Mouse (Mus musculus): ENCODE results near the gene Ccm2. TPM values are rescaled to one million over a fixed set of nuclear protein-coding genes. Genes with fewer than 3 reads are reported as not detected.

Ccm2 gene
- polyA plus RNA-seq, 1 experiment = 92.5 TPM

DNA sequence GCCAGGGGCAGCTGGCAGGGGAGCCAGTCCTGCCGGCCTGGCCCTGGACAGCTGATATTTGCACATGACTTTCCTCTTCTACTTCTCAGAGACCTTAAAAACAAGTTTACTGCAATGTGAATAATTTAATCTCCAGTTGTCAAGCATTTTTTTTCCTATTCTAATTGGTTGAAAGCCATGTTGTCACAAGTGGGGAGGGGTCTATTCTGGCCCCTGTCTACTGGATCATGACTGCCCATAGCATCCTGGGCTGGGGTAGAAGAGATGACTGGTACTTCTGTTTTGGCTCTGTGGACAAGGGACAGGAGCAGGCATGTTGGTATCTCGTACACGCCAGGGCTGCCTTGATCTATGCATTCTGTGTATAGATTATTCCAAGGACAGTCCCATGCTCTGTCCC, 49.9 kb downstream of the Ccm2 start:
- no peak for DNase-seq
- WGBS = 64% methylated on average over 3 of the region's 3 CpGs
- H3K4me1 ChIP-seq (ENCODE audit: control insufficient read depth, insufficient read depth, low read length) = peaks cover 26% of the 10 kb centered on the region
- no peaks in the 10 kb centered on the region for H3K27me3 ChIP-seq (ENCODE audit: control insufficient read depth, insufficient read depth, low read length)
- no peak overlapping the region for H3K27ac ChIP-seq (ENCODE audit: insufficient read depth, low read length)
- TF ChIP-seq POLR2A (IDR thresholded peaks at IDR 0.05; ENCODE audit: borderline replicate concordance, insufficient read depth, low read length) = no peak
- no peak for TF ChIP-seq CTCF (IDR thresholded peaks at IDR 0.05; ENCODE audit: borderline replicate concordance, insufficient read depth, low read depth, low read length)
- H3K4me3 ChIP-seq (replicated peaks; ENCODE audit: insufficient read depth, low read depth, low read length) = no peak overlapping the region

DNA sequence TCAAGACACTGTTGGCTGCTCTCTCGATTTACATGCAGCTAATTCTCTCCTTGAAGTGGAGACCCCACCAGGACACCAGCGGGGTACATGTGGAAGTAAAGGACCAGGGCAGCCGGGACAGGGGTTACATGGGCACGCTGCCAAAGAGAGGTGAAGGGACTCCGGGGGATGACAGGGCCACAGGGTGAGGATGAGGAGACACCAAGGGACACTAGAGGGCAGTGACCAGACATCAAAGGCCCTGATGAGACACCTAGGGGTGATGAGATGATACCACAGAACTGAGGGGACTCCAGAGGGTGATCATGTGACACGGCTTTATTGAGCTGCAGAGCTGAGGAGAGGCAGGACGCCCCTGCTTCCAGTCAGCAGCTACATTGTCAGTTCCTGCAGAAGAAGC, 50.8 kb downstream of the Ccm2 start:
- 65% methylated on average over 7 of the region's 7 CpGs for WGBS
- Histone ChIP-seq H3K27me3 (ENCODE audit: control insufficient read depth, insufficient read depth, low read length) (no peaks in the 10 kb centered on the region), H3K27ac (ENCODE audit: insufficient read depth, low read length) (no peak overlapping the region), H3K4me1 (ENCODE audit: control insufficient read depth, insufficient read depth, low read length) (peaks cover 26% of the 10 kb centered on the region), H3K4me3 (replicated peaks; ENCODE audit: insufficient read depth, low read depth, low read length) (no peak overlapping the region)
- TF ChIP-seq POLR2A (IDR thresholded peaks at IDR 0.05; ENCODE audit: borderline replicate concordance, insufficient read depth, low read length) (no peak), CTCF (IDR thresholded peaks at IDR 0.05; ENCODE audit: borderline replicate concordance, insufficient read depth, low read depth, low read length) (peak; percentile 27; the same call in 1 of the 2 replicates)
- DNase-seq = peak; percentile 21 to 32

GRCm38 (mm10) chr11:6598191-6598889, 51.7 kb downstream of the Ccm2 start:
- peaks cover 26% of the 10 kb centered on the region for H3K4me1 ChIP-seq (ENCODE audit: control insufficient read depth, insufficient read depth, low read length)
- no peaks in the 10 kb centered on the region for H3K27me3 ChIP-seq (ENCODE audit: control insufficient read depth, insufficient read depth, low read length)
- H3K4me3 ChIP-seq (replicated peaks; ENCODE audit: insufficient read depth, low read depth, low read length) = no peak overlapping the region
- H3K27ac ChIP-seq (ENCODE audit: insufficient read depth, low read length) = no peak overlapping the region
- 0 out of 2 replicates have a peak, but pooled peaks have one; percentile 4 for TF ChIP-seq POLR2A (IDR thresholded peaks at IDR 0.05; ENCODE audit: borderline replicate concordance, insufficient read depth, low read length)
- no peak for TF ChIP-seq CTCF (IDR thresholded peaks at IDR 0.05; ENCODE audit: borderline replicate concordance, insufficient read depth, low read depth, low read length)
- WGBS = 58% methylated on average over 19 of the region's 19 CpGs
- DNase-seq = peak; percentile 24 to 44

DNA sequence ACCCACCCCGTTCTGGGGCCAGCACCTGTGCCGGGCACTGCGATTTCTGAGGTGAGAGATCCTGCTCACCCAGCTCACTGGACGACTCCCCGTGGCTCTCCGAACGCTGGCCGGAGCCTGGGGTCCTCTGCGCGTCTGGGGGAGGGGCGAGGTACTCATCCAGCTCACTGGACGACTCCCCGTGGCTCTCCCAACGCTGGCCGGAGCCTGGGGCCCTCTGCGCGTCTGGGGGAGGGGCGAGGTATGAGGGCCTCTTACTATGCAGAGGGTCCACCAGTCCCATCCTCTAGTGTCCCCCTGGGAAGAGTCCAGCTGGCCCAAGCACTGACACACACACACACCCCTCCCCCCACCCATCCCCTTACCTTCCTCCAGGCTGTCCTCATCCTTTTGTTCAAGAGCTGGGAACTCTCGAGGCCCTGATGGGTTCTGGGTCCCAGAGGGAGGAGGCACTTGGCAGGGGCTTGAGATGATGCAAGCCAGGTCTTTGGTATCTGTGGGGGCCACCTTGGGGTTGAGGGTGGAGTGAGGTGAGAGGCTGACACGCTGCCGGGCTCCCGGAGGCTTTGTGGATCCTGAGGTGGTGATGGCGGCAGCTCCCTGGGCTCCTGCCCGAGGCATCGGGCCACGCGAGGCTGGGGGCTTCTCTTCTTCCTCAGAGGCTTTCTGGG, 52.5 kb downstream of the Ccm2 start:
- Histone ChIP-seq H3K27me3 (ENCODE audit: control insufficient read depth, insufficient read depth, low read length) (no peaks in the 10 kb centered on the region), H3K27ac (ENCODE audit: insufficient read depth, low read length) (no peak overlapping the region; the same call in 1 of the 2 replicates), H3K4me1 (ENCODE audit: control insufficient read depth, insufficient read depth, low read length) (peaks cover 34% of the 10 kb centered on the region), H3K4me3 (replicated peaks; ENCODE audit: insufficient read depth, low read depth, low read length) (no peak overlapping the region)
- DNase-seq = peak; percentile 31 to 51
- WGBS = 10% methylated on average over 27 of the region's 27 CpGs
- TF ChIP-seq CTCF (IDR thresholded peaks at IDR 0.05; ENCODE audit: borderline replicate concordance, insufficient read depth, low read depth, low read length) (no peak), POLR2A (IDR thresholded peaks at IDR 0.05; ENCODE audit: borderline replicate concordance, insufficient read depth, low read length) (0 out of 2 replicates have a peak, but pooled peaks have one; percentile 7)

GRCm38 (mm10) chr11:6599831-6600230, 53.1 kb downstream of the Ccm2 start:
- Histone ChIP-seq H3K27me3 (ENCODE audit: control insufficient read depth, insufficient read depth, low read length) (no peaks in the 10 kb centered on the region), H3K27ac (ENCODE audit: insufficient read depth, low read length) (no peak overlapping the region; the same call in 1 of the 2 replicates), H3K4me1 (ENCODE audit: control insufficient read depth, insufficient read depth, low read length) (peaks cover 32% of the 10 kb centered on the region), H3K4me3 (replicated peaks; ENCODE audit: insufficient read depth, low read depth, low read length) (no peak overlapping the region)
- TF ChIP-seq CTCF (IDR thresholded peaks at IDR 0.05; ENCODE audit: borderline replicate concordance, insufficient read depth, low read depth, low read length) = no peak
- no peak for TF ChIP-seq POLR2A (IDR thresholded peaks at IDR 0.05; ENCODE audit: borderline replicate concordance, insufficient read depth, low read length)
- DNase-seq = peak in 1 of 2 experiments; percentile 34
- 56% methylated on average over 6 of the region's 6 CpGs for WGBS

- WGBS = 75% methylated on average over 8 of the region's 8 CpGs
- Histone ChIP-seq H3K4me1 (ENCODE audit: control insufficient read depth, insufficient read depth, low read length) (peaks cover 26% of the 10 kb centered on the region), H3K4me3 (replicated peaks; ENCODE audit: insufficient read depth, low read depth, low read length) (no peak overlapping the region), H3K27me3 (ENCODE audit: control insufficient read depth, insufficient read depth, low read length) (no peaks in the 10 kb centered on the region), H3K27ac (ENCODE audit: insufficient read depth, low read length) (no peak overlapping the region)
- peak in 1 of 2 experiments; percentile 26 for DNase-seq
- TF ChIP-seq CTCF (IDR thresholded peaks at IDR 0.05; ENCODE audit: borderline replicate concordance, insufficient read depth, low read depth, low read length) = no peak
- TF ChIP-seq POLR2A (IDR thresholded peaks at IDR 0.05; ENCODE audit: borderline replicate concordance, insufficient read depth, low read length) = 0 out of 2 replicates have a peak, but pooled peaks have one; percentile 25
Observed at GRCm38 (mm10) chr11:6600284-6600944, 53.7 kb downstream of the Ccm2 start.

DNA sequence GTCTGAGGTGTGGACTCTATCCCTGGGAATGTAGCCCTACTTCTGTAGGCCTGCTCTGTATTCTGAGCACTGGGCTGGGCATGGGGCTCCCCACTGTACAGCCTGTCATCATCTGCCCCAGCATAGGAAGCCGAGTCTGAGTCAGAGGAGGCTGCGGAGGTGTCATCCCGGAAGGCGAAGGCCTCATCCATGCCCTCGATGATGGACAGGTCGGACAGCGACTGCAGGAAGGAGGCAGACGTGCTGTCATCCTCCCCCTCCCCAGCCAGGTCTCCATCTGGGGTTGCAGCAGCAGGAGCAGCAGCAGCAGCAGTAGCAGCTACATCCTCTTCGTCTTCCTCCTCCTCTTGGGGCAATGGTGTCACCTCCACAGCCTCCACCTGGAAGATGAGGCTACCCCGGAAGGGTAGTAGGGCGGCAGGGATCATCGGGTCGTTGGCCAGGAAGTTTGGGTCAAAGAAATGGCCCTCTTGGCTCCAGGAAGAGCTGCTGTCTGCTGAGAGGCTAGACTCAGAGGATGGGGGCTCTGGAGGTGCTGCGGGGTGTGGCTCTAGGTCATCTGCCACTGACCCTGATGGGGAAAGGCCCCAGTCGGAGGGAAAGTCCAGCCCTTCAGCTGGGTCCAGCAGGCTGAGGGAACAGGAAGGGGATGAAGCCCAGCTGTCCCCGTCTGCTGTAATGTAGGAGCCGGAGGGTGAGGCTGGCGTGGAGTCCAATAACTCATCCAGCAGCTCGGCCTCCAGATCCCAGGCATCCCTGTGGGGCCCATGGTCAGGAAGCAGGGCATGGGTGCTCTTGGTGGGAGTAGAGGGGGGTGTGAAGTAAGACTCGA, 55.2 kb downstream of the Ccm2 start:
- Histone ChIP-seq H3K4me1 (ENCODE audit: control insufficient read depth, insufficient read depth, low read length) (peaks cover 20% of the 10 kb centered on the region), H3K27me3 (ENCODE audit: control insufficient read depth, insufficient read depth, low read length) (no peaks in the 10 kb centered on the region), H3K27ac (ENCODE audit: insufficient read depth, low read length) (no peak overlapping the region), H3K4me3 (replicated peaks; ENCODE audit: insufficient read depth, low read depth, low read length) (no peak overlapping the region)
- 67% methylated on average over 20 of the region's 20 CpGs for WGBS
- no peak for TF ChIP-seq POLR2A (IDR thresholded peaks at IDR 0.05; ENCODE audit: borderline replicate concordance, insufficient read depth, low read length)
- no peak for TF ChIP-seq CTCF (IDR thresholded peaks at IDR 0.05; ENCODE audit: borderline replicate concordance, insufficient read depth, low read depth, low read length)
- peak in 1 of 2 experiments; percentile 31 for DNase-seq

Measured in cerebellum, adult 2 months (tissue).